Mouse (Mus musculus) lung, adult 2 months (tissue): Measurements from ENCODE around the gene Slc45a2.

Source experiments
- CTCF ChIP-seq: fragments of 200-500 bp; IDR thresholded peaks from 2 replicates; pipeline ENCODE4 v1.5.1; 2011; ENCODE audit warnings: mild to moderate bottlenecking, low read length, control low read depth; ENCODE audit not compliant: insufficient read depth
- POLR2A ChIP-seq: fragments of 200-500 bp; IDR thresholded peaks from 2 replicates; pipeline ENCODE4 v1.6.1; 2011; ENCODE audit warnings: low read depth, mild to moderate bottlenecking, control low read depth, low read length, borderline replicate concordance; ENCODE audit errors: extremely low read depth

DNA sequence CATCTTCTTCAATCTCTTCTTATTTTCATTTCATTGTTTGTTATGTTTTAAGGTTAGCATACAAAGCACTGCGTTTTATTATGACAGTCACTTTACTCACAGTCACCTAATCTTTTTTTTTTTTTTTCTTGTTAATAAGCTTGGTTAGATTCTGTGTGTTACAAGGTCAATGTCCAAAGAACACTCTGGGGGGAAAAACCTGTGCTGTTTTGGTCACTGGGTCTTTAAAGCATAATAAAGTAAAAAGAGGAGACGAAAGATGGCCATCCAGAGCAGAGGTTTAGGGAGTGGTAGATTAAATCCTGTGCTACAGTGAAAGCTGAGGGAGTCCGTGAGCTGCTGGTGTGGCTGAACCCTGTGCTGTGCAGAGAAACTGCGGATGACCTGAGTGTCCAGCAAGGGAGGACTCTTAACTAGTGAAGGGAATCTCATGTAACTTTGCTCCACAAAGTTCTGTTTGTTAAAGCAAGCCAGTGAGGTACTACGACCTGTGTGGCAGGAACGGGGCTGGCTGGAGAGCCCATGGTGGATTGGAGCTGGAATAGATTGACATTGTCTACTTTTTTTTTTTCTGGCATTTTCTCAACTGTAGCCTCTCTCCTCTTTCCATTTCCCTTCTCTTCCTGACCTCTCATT, 46.0 kb upstream of the Slc45a2 start:
- no peak for TF ChIP-seq CTCF
- TF ChIP-seq POLR2A: no peak
